Mouse (Mus musculus): ENCODE measurements around the gene Lrrfip1. TPM values are rescaled to one million over a fixed set of nuclear protein-coding genes. Genes with fewer than 3 reads are reported as not detected.
A peak's percentile ranks its signal among the peaks of the same experiment; 100 is the strongest.

The Lrrfip1 gene
- polyA plus RNA-seq, 1 experiment from 2014 or later: 85.4 TPM

DNA sequence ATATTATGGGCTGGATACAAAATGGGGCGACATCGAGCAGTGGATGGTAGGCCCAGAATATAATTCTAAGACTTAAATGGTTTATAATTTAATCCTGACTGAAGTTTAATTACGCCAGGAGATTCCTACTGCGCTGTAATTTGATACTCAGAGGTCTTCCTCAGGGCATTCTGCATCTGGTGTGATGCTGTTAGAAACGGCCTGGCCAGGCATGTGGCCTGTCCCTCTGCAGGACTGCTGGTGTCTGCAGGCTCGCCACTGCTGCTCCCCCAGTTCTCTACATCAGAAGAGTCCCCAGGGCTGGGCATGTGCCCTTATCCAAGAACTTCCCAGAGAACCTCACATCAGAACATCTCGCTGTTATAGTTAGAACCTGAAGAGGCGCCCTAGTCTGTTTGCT lies 78.4 kb downstream of the Lrrfip1 start:
- 57% methylated on average over 8 of the region's 8 CpGs for WGBS
- Histone ChIP-seq H3K27ac (ENCODE audit: low read length) (peak overlapping the region; percentile 75), H3K4me3 (replicated peaks; ENCODE audit: low read length) (no peak overlapping the region)

DNA sequence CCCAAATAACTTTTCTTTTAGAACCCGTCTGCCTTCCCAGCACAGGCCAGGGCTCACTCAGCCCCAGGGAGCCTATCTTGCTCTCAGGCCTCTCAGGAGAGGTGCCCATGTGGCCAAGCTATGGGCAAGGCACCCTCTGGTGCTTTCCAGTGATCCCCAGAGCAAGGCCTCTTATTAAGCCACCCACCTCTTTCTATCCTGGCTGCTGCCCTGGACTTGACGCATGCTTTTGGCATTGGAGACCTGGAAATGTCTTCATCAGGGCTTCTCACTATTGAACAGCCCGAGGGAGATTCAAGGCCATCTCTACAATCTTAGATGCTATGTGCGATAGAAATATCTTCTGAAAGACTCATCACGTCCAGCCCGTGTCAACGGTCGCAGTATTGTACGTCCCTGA lies 78.9 kb downstream of the Lrrfip1 start:
- no peaks in the 10 kb centered on the region for H3K36me3 ChIP-seq (ENCODE audit: control insufficient read depth, insufficient read depth, low read length)
- ATAC-seq (ENCODE audit: insufficient read depth, low FRiP score): no peak
- H3K9me3 ChIP-seq (replicated peaks; ENCODE audit: control insufficient read depth, low read length): no peaks in the 10 kb centered on the region
- no peaks in the 10 kb centered on the region for H3K27me3 ChIP-seq (ENCODE audit: control insufficient read depth, insufficient read depth, low read length)
- H3K4me1 ChIP-seq (ENCODE audit: control insufficient read depth, insufficient read depth, low read length): peaks cover 24% of the 10 kb centered on the region
- peak overlapping the region; percentile 19; the same call in 1 of the 2 replicates for H3K9ac ChIP-seq (ENCODE audit: low read length)
- 86% methylated on average over 9 of the region's 9 CpGs for WGBS
- H3K4me2 ChIP-seq (ENCODE audit: low read depth, low read length): no peak overlapping the region
- H3K27ac ChIP-seq (ENCODE audit: low read length): peak overlapping the region; percentile 75
- no peak overlapping the region for H3K4me3 ChIP-seq (replicated peaks; ENCODE audit: low read length)

More for the DNA sequence above, 78.4 kb downstream of the Lrrfip1 start:
- Histone ChIP-seq H3K4me2 (ENCODE audit: low read depth, low read length) (no peak overlapping the region), H3K9ac (ENCODE audit: low read length) (no peak overlapping the region; the same call in 1 of the 2 replicates), H3K9me3 (replicated peaks; ENCODE audit: control insufficient read depth, low read length) (no peaks in the 10 kb centered on the region), H3K4me1 (ENCODE audit: control insufficient read depth, insufficient read depth, low read length) (peaks cover 21% of the 10 kb centered on the region), H3K27me3 (ENCODE audit: control insufficient read depth, insufficient read depth, low read length) (no peaks in the 10 kb centered on the region), H3K36me3 (ENCODE audit: control insufficient read depth, insufficient read depth, low read length) (no peaks in the 10 kb centered on the region)
- ATAC-seq (ENCODE audit: insufficient read depth, low FRiP score): peak; percentile 49; the same call in 1 of the 2 replicates

DNA sequence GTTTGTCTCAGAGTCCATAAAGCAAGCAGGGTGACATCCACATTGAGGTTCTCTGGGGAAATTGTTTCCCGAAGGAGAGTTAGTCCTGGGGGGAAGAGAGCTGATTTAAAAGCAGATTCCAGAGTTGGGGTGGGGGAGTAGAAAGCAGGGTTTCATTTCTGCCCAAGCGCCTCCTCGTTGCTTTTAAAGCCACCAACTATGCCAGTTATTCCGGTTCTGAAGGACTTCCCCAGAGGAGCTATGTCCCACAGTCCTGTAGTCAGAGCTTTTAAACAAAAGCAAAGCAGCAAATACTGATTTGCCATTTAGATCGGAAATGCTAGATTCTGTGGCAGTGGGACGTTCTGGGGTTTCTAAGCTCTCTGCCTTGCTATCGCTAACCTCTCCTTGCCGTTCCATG lies 79.4 kb downstream of the Lrrfip1 start:
- no peak overlapping the region for H3K4me2 ChIP-seq (ENCODE audit: low read depth, low read length)
- ATAC-seq (ENCODE audit: insufficient read depth, low FRiP score): no peak
- 68% methylated on average over 8 of the region's 8 CpGs for WGBS

DNA sequence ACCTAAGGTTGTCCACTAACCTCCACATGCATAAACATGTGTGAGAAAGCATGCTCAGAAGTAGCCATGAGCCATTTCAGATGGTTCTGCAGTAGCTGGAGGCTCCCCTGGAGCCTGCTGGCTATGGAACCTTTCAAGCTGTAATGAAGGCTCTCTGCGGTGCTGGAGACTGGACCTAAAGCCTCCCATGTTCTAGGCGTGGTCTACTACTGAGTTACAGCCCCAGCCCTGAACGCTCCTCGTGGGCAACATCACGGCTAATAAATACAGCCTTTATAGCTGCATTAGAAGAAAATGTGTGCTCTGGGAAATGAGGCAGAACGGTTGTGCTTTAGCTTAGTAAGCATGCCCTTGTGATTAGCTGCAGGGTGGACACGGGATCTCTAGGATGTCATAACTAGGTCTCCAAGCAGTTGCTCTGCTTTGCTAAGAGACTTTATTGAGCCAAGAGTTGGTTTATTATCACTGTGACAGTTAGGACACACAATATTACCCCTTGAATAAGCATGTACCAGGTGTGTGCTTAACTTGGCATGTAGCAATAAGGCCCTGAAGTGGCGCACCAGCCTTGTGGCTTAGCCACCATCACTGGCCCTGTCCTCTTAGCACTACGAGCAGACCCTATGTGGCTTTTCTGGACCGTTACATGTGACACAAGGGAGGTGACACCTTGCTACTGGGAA lies 81.3 kb downstream of the Lrrfip1 start:
- no peak overlapping the region for H3K4me2 ChIP-seq (ENCODE audit: low read depth, low read length)
- no peaks in the 10 kb centered on the region for H3K9me3 ChIP-seq (replicated peaks; ENCODE audit: control insufficient read depth, low read length)
- ATAC-seq (ENCODE audit: insufficient read depth, low FRiP score): no peak
- H3K36me3 ChIP-seq (ENCODE audit: control insufficient read depth, insufficient read depth, low read length): no peaks in the 10 kb centered on the region
- no peak overlapping the region for H3K9ac ChIP-seq (ENCODE audit: low read length)
- H3K4me3 ChIP-seq (replicated peaks; ENCODE audit: low read length): no peak overlapping the region
- WGBS: 81% methylated on average over 10 of the region's 10 CpGs
- H3K27me3 ChIP-seq (ENCODE audit: control insufficient read depth, insufficient read depth, low read length): no peaks in the 10 kb centered on the region
- H3K4me1 ChIP-seq (ENCODE audit: control insufficient read depth, insufficient read depth, low read length): peaks cover 33% of the 10 kb centered on the region
- no peak overlapping the region for H3K27ac ChIP-seq (ENCODE audit: low read length)

More for the DNA sequence above, 79.4 kb downstream of the Lrrfip1 start:
- Histone ChIP-seq H3K27ac (ENCODE audit: low read length) (peak overlapping the region; percentile 75; the same call in 1 of the 2 replicates), H3K4me3 (replicated peaks; ENCODE audit: low read length) (no peak overlapping the region), H3K36me3 (ENCODE audit: control insufficient read depth, insufficient read depth, low read length) (no peaks in the 10 kb centered on the region), H3K9me3 (replicated peaks; ENCODE audit: control insufficient read depth, low read length) (no peaks in the 10 kb centered on the region), H3K4me1 (ENCODE audit: control insufficient read depth, insufficient read depth, low read length) (peaks cover 24% of the 10 kb centered on the region), H3K9ac (ENCODE audit: low read length) (0 out of 2 replicates have a peak overlapping the region, but pooled peaks have one; percentile 14), H3K27me3 (ENCODE audit: control insufficient read depth, insufficient read depth, low read length) (no peaks in the 10 kb centered on the region)

DNA sequence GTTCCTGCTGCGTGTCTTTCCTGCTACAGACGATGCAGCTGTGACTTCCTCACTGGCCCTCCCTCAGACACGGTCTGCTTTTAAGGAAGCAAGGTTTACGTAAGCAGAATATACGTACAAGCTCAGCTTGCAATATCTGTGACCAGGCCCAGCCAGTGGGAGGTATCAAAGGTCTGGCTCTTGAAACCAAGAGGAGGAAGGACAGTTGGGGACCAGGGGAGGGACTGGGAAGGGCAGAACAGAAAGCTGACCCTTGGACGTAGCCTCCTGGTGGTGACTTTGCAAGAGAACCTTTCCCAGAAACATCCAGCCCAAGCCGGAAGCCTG lies 81.8 kb downstream of the Lrrfip1 start:
- Histone ChIP-seq H3K27me3 (ENCODE audit: control insufficient read depth, insufficient read depth, low read length) (no peaks in the 10 kb centered on the region), H3K4me3 (replicated peaks; ENCODE audit: low read length) (no peak overlapping the region), H3K27ac (ENCODE audit: low read length) (no peak overlapping the region), H3K4me1 (ENCODE audit: control insufficient read depth, insufficient read depth, low read length) (peaks cover 38% of the 10 kb centered on the region), H3K4me2 (ENCODE audit: low read depth, low read length) (no peak overlapping the region), H3K9me3 (replicated peaks; ENCODE audit: control insufficient read depth, low read length) (no peaks in the 10 kb centered on the region), H3K36me3 (ENCODE audit: control insufficient read depth, insufficient read depth, low read length) (no peaks in the 10 kb centered on the region), H3K9ac (ENCODE audit: low read length) (no peak overlapping the region)
- WGBS: 59% methylated on average over 7 of the region's 7 CpGs
- ATAC-seq (ENCODE audit: insufficient read depth, low FRiP score): peak; percentile 35; the same call in 1 of the 2 replicates

DNA sequence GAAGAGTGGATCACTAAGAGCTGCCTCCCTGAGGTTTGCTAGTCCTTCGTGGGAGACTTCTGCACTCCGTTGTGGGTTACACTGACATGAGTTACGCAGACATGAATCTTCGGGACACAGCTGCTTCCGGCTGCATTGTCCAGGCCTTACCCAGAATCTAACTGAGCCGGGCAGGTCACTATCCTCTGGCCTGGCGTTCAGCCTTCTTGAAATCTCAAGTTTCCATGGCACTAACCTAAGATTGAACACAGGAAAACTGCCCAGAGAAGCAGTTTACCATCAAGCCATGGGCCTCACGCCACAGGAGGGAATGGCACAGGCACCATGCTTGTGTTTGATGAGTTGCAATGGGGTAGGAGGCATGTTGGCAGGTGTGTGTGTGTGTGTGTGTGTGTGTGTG lies 85.8 kb downstream of the Lrrfip1 start:
- Histone ChIP-seq H3K27me3 (ENCODE audit: control insufficient read depth, insufficient read depth, low read length) (no peaks in the 10 kb centered on the region), H3K27ac (ENCODE audit: low read length) (no peak overlapping the region)
- 76% methylated on average over 8 of the region's 8 CpGs for WGBS

DNA sequence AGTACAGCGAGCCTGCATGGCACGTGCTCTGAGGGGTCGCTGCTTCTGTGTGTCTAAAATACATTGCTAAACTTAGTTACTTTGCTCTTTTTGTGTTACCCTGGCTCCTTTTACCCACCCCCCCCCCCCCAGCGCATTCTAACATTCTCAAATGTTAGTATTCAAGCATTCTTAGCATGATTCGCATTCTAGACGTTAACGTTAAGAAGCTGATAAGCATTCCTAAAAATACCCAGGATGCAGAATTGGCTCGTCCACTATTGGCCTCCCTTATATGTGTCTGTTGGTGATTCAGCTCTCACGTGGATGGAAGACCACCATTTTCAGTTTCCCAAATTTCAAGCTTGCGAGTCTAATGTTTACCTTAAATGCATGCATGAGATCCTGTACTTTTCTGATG lies 86.5 kb downstream of the Lrrfip1 start:
- no peak overlapping the region for H3K4me3 ChIP-seq (replicated peaks; ENCODE audit: low read length)
- WGBS: 44% methylated on average over 10 of the region's 10 CpGs
- no peak for ATAC-seq (ENCODE audit: insufficient read depth, low FRiP score)
- peaks cover 37% of the 10 kb centered on the region for H3K4me1 ChIP-seq (ENCODE audit: control insufficient read depth, insufficient read depth, low read length)
- peak overlapping the region; percentile 70; the same call in 1 of the 2 replicates for H3K27ac ChIP-seq (ENCODE audit: low read length)
- no peak overlapping the region for H3K4me2 ChIP-seq (ENCODE audit: low read depth, low read length)
- H3K36me3 ChIP-seq (ENCODE audit: control insufficient read depth, insufficient read depth, low read length): no peaks in the 10 kb centered on the region
- H3K27me3 ChIP-seq (ENCODE audit: control insufficient read depth, insufficient read depth, low read length): no peaks in the 10 kb centered on the region
- H3K9ac ChIP-seq (ENCODE audit: low read length): no peak overlapping the region
- H3K9me3 ChIP-seq (replicated peaks; ENCODE audit: control insufficient read depth, low read length): no peaks in the 10 kb centered on the region

More for the DNA sequence above, 85.8 kb downstream of the Lrrfip1 start:
- H3K4me1 ChIP-seq (ENCODE audit: control insufficient read depth, insufficient read depth, low read length): peaks cover 37% of the 10 kb centered on the region
- ATAC-seq (ENCODE audit: insufficient read depth, low FRiP score): no peak; the same call in 1 of the 2 replicates
- H3K4me2 ChIP-seq (ENCODE audit: low read depth, low read length): no peak overlapping the region
- H3K4me3 ChIP-seq (replicated peaks; ENCODE audit: low read length): no peak overlapping the region
- H3K9ac ChIP-seq (ENCODE audit: low read length): no peak overlapping the region
- no peaks in the 10 kb centered on the region for H3K9me3 ChIP-seq (replicated peaks; ENCODE audit: control insufficient read depth, low read length)
- H3K36me3 ChIP-seq (ENCODE audit: control insufficient read depth, insufficient read depth, low read length): no peaks in the 10 kb centered on the region

DNA sequence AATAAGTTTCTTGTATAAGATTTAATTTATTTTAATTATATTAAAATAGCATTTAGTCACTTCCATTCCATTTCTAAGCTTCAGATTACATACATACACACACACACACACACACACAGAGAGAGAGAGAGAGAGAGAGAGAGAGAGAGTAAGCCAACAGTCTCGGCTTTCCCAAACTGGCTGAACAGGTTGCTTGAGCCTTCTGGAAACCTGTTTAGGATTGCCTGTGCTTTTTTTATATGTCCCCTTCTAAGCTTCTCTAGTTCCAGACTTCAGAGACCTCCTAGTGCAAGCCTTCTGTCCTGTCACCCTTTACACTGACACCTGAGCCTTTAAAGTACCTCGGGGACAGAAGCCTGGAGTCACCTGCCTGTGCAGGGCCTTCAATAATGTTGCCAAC lies 87.1 kb downstream of the Lrrfip1 start:
- Histone ChIP-seq H3K9ac (ENCODE audit: low read length) (no peak overlapping the region), H3K4me2 (ENCODE audit: low read depth, low read length) (no peak overlapping the region), H3K9me3 (replicated peaks; ENCODE audit: control insufficient read depth, low read length) (no peaks in the 10 kb centered on the region), H3K4me1 (ENCODE audit: control insufficient read depth, insufficient read depth, low read length) (peaks cover 37% of the 10 kb centered on the region), H3K36me3 (ENCODE audit: control insufficient read depth, insufficient read depth, low read length) (no peaks in the 10 kb centered on the region), H3K27ac (ENCODE audit: low read length) (peak overlapping the region; percentile 46), H3K27me3 (ENCODE audit: control insufficient read depth, insufficient read depth, low read length) (no peaks in the 10 kb centered on the region), H3K4me3 (replicated peaks; ENCODE audit: low read length) (no peak overlapping the region)
- 27% methylated on average over 2 of the region's 2 CpGs for WGBS
- ATAC-seq (ENCODE audit: insufficient read depth, low FRiP score): peak; percentile 51; the same call in 1 of the 2 replicates

DNA sequence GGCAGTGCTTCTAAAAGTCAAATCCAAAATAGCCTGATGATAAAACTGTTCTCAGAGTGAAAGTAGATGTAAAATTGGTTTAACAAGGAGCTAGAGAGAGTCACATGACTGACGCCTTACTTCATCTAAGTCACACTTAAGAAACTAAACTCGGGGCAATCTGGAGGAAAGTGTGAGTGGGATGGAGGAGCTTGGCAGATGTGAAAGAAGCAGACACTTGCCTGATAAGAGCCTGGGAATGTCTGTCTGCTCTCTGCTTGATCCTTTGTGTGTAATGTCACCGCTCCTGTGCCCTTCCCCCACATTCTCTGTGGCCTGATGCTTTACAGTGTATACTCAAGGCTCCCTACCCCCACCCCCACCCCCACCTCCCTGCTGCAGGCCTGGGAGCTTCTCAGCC lies 87.8 kb downstream of the Lrrfip1 start:
- H3K27me3 ChIP-seq (ENCODE audit: control insufficient read depth, insufficient read depth, low read length): no peaks in the 10 kb centered on the region
- peaks cover 37% of the 10 kb centered on the region for H3K4me1 ChIP-seq (ENCODE audit: control insufficient read depth, insufficient read depth, low read length)
- WGBS: 23% methylated on average over 3 of the region's 3 CpGs
- no peak overlapping the region for H3K4me3 ChIP-seq (replicated peaks; ENCODE audit: low read length)
- H3K9ac ChIP-seq (ENCODE audit: low read length): no peak overlapping the region
- no peaks in the 10 kb centered on the region for H3K9me3 ChIP-seq (replicated peaks; ENCODE audit: control insufficient read depth, low read length)
- ATAC-seq (ENCODE audit: insufficient read depth, low FRiP score): no peak
- no peaks in the 10 kb centered on the region for H3K36me3 ChIP-seq (ENCODE audit: control insufficient read depth, insufficient read depth, low read length)
- H3K4me2 ChIP-seq (ENCODE audit: low read depth, low read length): no peak overlapping the region
- H3K27ac ChIP-seq (ENCODE audit: low read length): no peak overlapping the region; the same call in 1 of the 2 replicates

Measured in stomach, embryonic 16.5 days (tissue).